Mouse (Mus musculus) CH12.LX (cell line): ENCODE data around the gene Ablim2. TPM values are rescaled to one million over a fixed set of nuclear protein-coding genes. Genes with fewer than 3 reads are reported as not detected.

ENCODE experiments used
- DNase-seq: peaks from one replicate; pipeline ENCODE4 v3.0.0-alpha.2; 2013; ENCODE audit errors: extremely low read depth
- H3K27ac ChIP-seq: 2 replicates; pipeline ENCODE4 v1.5.1; 2012; ENCODE audit warnings: low read depth, mild to moderate bottlenecking, control low read depth, moderate library complexity; ENCODE audit not compliant: insufficient read depth
- H3K27me3 ChIP-seq: replicated peaks from 2 replicates; pipeline ENCODE3; 2012; ENCODE audit warnings: inconsistent platforms
- H3K36me3 ChIP-seq, 2 experiments: replicated peaks in 1 of 2; 2 replicates each; pipeline versions ENCODE3 to v1.6.1; 2012; ENCODE audit warnings: inconsistent platforms in 1 of 2, low read length in 1 of 2, mild to moderate bottlenecking in 1 of 2, mixed read lengths in 1 of 2, moderate library complexity in 1 of 2; ENCODE audit not compliant: control insufficient read depth in 1 of 2, insufficient read depth in 1 of 2
- H3K4me1 ChIP-seq, 2 experiments: 2 replicates each; pipeline ENCODE4 v1.6.1; 2012; ENCODE audit warnings: inconsistent platforms in 1 of 2, moderate library complexity in 1 of 2; ENCODE audit not compliant: insufficient read depth in 2 of 2, control insufficient read depth in 1 of 2
- H3K4me2 ChIP-seq: 2 replicates; pipeline ENCODE4 v1.6.1; 2012; ENCODE audit warnings: low read depth, mild to moderate bottlenecking, control low read depth; ENCODE audit not compliant: poor library complexity, insufficient read depth, severe bottlenecking
- H3K4me3 ChIP-seq, 3 experiments: fragments of 150-350 bp in 1 of 3; sonication (generic) in 1 of 3; replicated peaks in 1 of 3; 2 replicates each; pipeline versions ENCODE3 to v1.5.1; 2011 to 2012; ENCODE audit warnings: low read depth in 2 of 3, low read length in 2 of 3, mild to moderate bottlenecking in 2 of 3, moderate library complexity in 2 of 3, control low read depth in 1 of 3, improper control_type of control experiment in 1 of 3, inconsistent platforms in 1 of 3, mixed read lengths in 1 of 3; ENCODE audit not compliant: poor library complexity in 1 of 3
- H3K79me2 ChIP-seq: replicated peaks from 2 replicates; pipeline ENCODE4 v1.6.1; 2012; ENCODE audit warnings: mild to moderate bottlenecking, moderate library complexity; ENCODE audit not compliant: control insufficient read depth, poor library complexity, insufficient read depth, severe bottlenecking; ENCODE audit errors: extremely low read depth
- H3K9ac ChIP-seq: 2 replicates; pipeline ENCODE4 v1.6.1; 2012; ENCODE audit warnings: low read depth, mild to moderate bottlenecking, control low read depth, moderate library complexity; ENCODE audit not compliant: insufficient read depth
- H3K9me3 ChIP-seq: replicated peaks from 2 replicates; pipeline ENCODE3; 2012; ENCODE audit warnings: low read length, inconsistent platforms, mixed read lengths
- BHLHE40 ChIP-seq: IDR thresholded peaks from 2 replicates; pipeline ENCODE4 v1.6.1; 2011; ENCODE audit warnings: mild to moderate bottlenecking, low read depth, low read length, improper control_type of control experiment
- CTCF ChIP-seq, 2 experiments: IDR thresholded peaks in 1 of 2; conservative IDR thresholded peaks in 1 of 2; 2 replicates each; pipeline ENCODE4 v1.5.1; 2011 to 2012; ENCODE audit warnings: low read depth in 2 of 2, low read length in 2 of 2, improper control_type of control experiment in 1 of 2, inconsistent platforms in 1 of 2, mild to moderate bottlenecking in 1 of 2, moderate library complexity in 1 of 2
- ELF1 ChIP-seq: IDR thresholded peaks from 2 replicates; pipeline ENCODE4 v1.6.1; 2014; ENCODE audit warnings: low read depth, mild to moderate bottlenecking, inconsistent platforms, low read length, improper control_type of control experiment
- EP300 ChIP-seq: IDR thresholded peaks from 2 replicates; pipeline ENCODE4 v1.6.1; 2011; ENCODE audit warnings: low read length, improper control_type of control experiment
- ETS1 ChIP-seq: conservative IDR thresholded peaks from 2 replicates; pipeline ENCODE4 v1.6.1; 2012; ENCODE audit warnings: low read depth, mild to moderate bottlenecking, inconsistent platforms, low read length, improper control_type of control experiment, moderate library complexity
- GABPA ChIP-seq: IDR thresholded peaks from 2 replicates; pipeline ENCODE4 v1.6.1; 2012; ENCODE audit warnings: low read depth, low read length, improper control_type of control experiment, inconsistent platforms; ENCODE audit not compliant: insufficient replicate concordance
- HCFC1 ChIP-seq: IDR thresholded peaks from 2 replicates; pipeline ENCODE4 v1.6.1; 2012; ENCODE audit warnings: low read depth, mild to moderate bottlenecking, inconsistent platforms, low read length, improper control_type of control experiment
- IRF4 ChIP-seq: IDR thresholded peaks from 2 replicates; pipeline ENCODE4 v1.6.1; 2014; ENCODE audit warnings: low read depth, mild to moderate bottlenecking, inconsistent platforms, low read length, improper control_type of control experiment
- JUN ChIP-seq: IDR thresholded peaks from 2 replicates; pipeline ENCODE4 v1.6.1; 2011; ENCODE audit warnings: low read depth, mild to moderate bottlenecking, low read length, improper control_type of control experiment, moderate library complexity; ENCODE audit not compliant: insufficient read depth
- JUND ChIP-seq: conservative IDR thresholded peaks from 2 replicates; pipeline ENCODE4 v1.6.1; 2011; ENCODE audit warnings: low read depth, low read length, improper control_type of control experiment
- KAT2A ChIP-seq: IDR thresholded peaks from 2 replicates; pipeline ENCODE4 v1.6.1; 2012; ENCODE audit warnings: low read length, improper control_type of control experiment, inconsistent platforms; ENCODE audit not compliant: insufficient replicate concordance
- MAFK ChIP-seq: IDR thresholded peaks from 2 replicates; pipeline ENCODE4 v1.6.1; 2011; ENCODE audit warnings: low read length, improper control_type of control experiment; ENCODE audit not compliant: insufficient replicate concordance
- MAX ChIP-seq: IDR thresholded peaks from 2 replicates; pipeline ENCODE4 v1.6.1; 2011; ENCODE audit warnings: low read length, improper control_type of control experiment
- MAZ ChIP-seq: IDR thresholded peaks from 2 replicates; pipeline ENCODE4 v1.6.1; 2012; ENCODE audit warnings: low read depth, mild to moderate bottlenecking, inconsistent platforms, low read length, improper control_type of control experiment, moderate library complexity
- MXI1 ChIP-seq: IDR thresholded peaks from 2 replicates; pipeline ENCODE4 v1.6.1; 2011; ENCODE audit warnings: mild to moderate bottlenecking, low read depth, low read length, improper control_type of control experiment
- MYC ChIP-seq: IDR thresholded peaks from 2 replicates; pipeline ENCODE4 v1.6.1; 2011; ENCODE audit warnings: low read depth, mild to moderate bottlenecking, improper control_type of control experiment, low read length
- NELFE ChIP-seq: IDR thresholded peaks from 2 replicates; pipeline ENCODE4 v1.6.1; 2011; ENCODE audit warnings: low read depth, low read length, improper control_type of control experiment
- PAX5 ChIP-seq: IDR thresholded peaks from 2 replicates; pipeline ENCODE4 v1.6.1; 2012; ENCODE audit warnings: low read length, inconsistent platforms, mixed read lengths
- POLR2A ChIP-seq: IDR thresholded peaks from 2 replicates; pipeline ENCODE4 v1.6.1; 2011; ENCODE audit warnings: low read depth, mild to moderate bottlenecking, improper control_type of control experiment, low read length
- POLR2AphosphoS2 ChIP-seq: IDR thresholded peaks from 2 replicates; pipeline ENCODE4 v1.6.1; 2011; ENCODE audit warnings: low read depth, low read length, improper control_type of control experiment
- RAD21 ChIP-seq: IDR thresholded peaks from 2 replicates; pipeline ENCODE4 v1.6.1; 2011; ENCODE audit warnings: low read depth, mild to moderate bottlenecking, low read length, improper control_type of control experiment, moderate library complexity
- RCOR1 ChIP-seq: conservative IDR thresholded peaks from 2 replicates; pipeline ENCODE4 v1.6.1; 2012; ENCODE audit warnings: low read depth, mild to moderate bottlenecking, inconsistent platforms, low read length, improper control_type of control experiment
- SIN3A ChIP-seq: IDR thresholded peaks from 2 replicates; pipeline ENCODE4 v1.6.1; 2012; ENCODE audit warnings: low read length, improper control_type of control experiment, inconsistent platforms
- SMC3 ChIP-seq: IDR thresholded peaks from 2 replicates; pipeline ENCODE4 v1.6.1; 2011; ENCODE audit warnings: low read depth, low read length, improper control_type of control experiment
- TBP ChIP-seq: conservative IDR thresholded peaks from 2 replicates; pipeline ENCODE4 v1.6.1; 2011; ENCODE audit warnings: low read depth, low read length, improper control_type of control experiment
- TCF12 ChIP-seq: IDR thresholded peaks from 2 replicates; pipeline ENCODE4 v1.6.1; 2014; ENCODE audit warnings: low read depth, mild to moderate bottlenecking, inconsistent platforms, low read length, improper control_type of control experiment
- UBTF ChIP-seq: IDR thresholded peaks from 2 replicates; pipeline ENCODE4 v1.6.1; 2012; ENCODE audit warnings: low read depth, mild to moderate bottlenecking, inconsistent platforms, low read length, improper control_type of control experiment, moderate library complexity
- USF1 ChIP-seq: IDR thresholded peaks from 2 replicates; pipeline ENCODE4 v1.6.1; 2014; ENCODE audit warnings: low read depth, mild to moderate bottlenecking, inconsistent platforms, low read length, improper control_type of control experiment
- USF2 ChIP-seq: conservative IDR thresholded peaks from 2 replicates; pipeline ENCODE4 v1.6.1; 2011; ENCODE audit warnings: low read depth, low read length, improper control_type of control experiment
- ZC3H11A ChIP-seq: IDR thresholded peaks from 2 replicates; pipeline ENCODE4 v1.6.1; 2012; ENCODE audit warnings: low read depth, mild to moderate bottlenecking, inconsistent platforms, low read length, improper control_type of control experiment
- ZKSCAN1 ChIP-seq: IDR thresholded peaks from 2 replicates; pipeline ENCODE4 v1.6.1; 2012; ENCODE audit warnings: low read depth, inconsistent platforms, low read length, improper control_type of control experiment, borderline replicate concordance
- ZMIZ1 ChIP-seq: IDR thresholded peaks from 2 replicates; pipeline ENCODE4 v1.6.1; 2012; ENCODE audit warnings: low read depth, mild to moderate bottlenecking, inconsistent platforms, low read length, improper control_type of control experiment
- dilution Hi-C: fragments of 300-500 bp; cut with MboI; formaldehyde crosslinking; loops from 2 replicates; pipeline ENCODE4 v1.14.3; 2020; ENCODE audit warnings: low sequenced_read_pairs; ENCODE audit not compliant: extremely low pct_unique_long_range_greater_than_20kb, extremely low pct_ligation_motif_present
- in situ Hi-C: fragments of 300-500 bp; cut with MboI; formaldehyde crosslinking; loops from 3 replicates; pipeline ENCODE4 v1.14.3; 2019; ENCODE audit warnings: low sequenced_read_pairs, low pct_ligation_motif_present, low pct_unique_long_range_greater_than_20kb, mixed read lengths
- polyA plus RNA-seq: library from polyadenylated mRNA; unstranded; fragments of >175 nt; gene quantifications from 2 replicates; pipeline ENCODE4 v1.2.1, GENCODE M21; 2012; ENCODE audit warnings: low read depth; ENCODE audit not compliant: insufficient read length
- total RNA-seq, 2 experiments: library from RNA; depleted of rRNA; stranded (reverse); fragments of 300-350 nt in 1 of 2; fragments of >200 nt in 1 of 2; gene quantifications; 2 replicates each; pipeline ENCODE4 v1.2.3; 2012 to 2014

Gene Ablim2
- total and polyA plus RNA-seq, 3 experiments = 4.4 to 12.2 (median 11.0) TPM

GRCm38 (mm10) chr5:35745406-35745805 is 12.3 kb upstream of the Ablim2 start:
- no peak for DNase-seq
- Histone ChIP-seq H3K9ac (no peak overlapping the region), H3K4me2 (no peak overlapping the region)
- TF ChIP-seq MXI1 = no peak
- TF ChIP-seq ELF1 = no peak
- TF ChIP-seq MAZ = no peak
- TF ChIP-seq ZKSCAN1 = no peak
- no peak for TF ChIP-seq UBTF
- no peak for TF ChIP-seq MYC
- TF ChIP-seq RCOR1 = no peak
- no peak for TF ChIP-seq RAD21
- TF ChIP-seq JUN = no peak
- TF ChIP-seq USF1 = no peak
- no peak for TF ChIP-seq JUND
- TF ChIP-seq ZC3H11A = no peak
- TF ChIP-seq SIN3A = no peak
- TF ChIP-seq, all 38 proteins: peak for 0
- no peak overlapping the region for H3K4me3 ChIP-seq
- no peak overlapping the region for H3K27ac ChIP-seq
- no peaks in the 10 kb centered on the region for H3K79me2 ChIP-seq
- dilution Hi-C loops (no loop called here), in situ Hi-C loops (no loop called here)
- H3K27me3 ChIP-seq = peaks cover 9% of the 10 kb centered on the region
- H3K4me1 ChIP-seq = peaks cover 0 to 18% of the 10 kb centered on the region in 2 experiments; a peak in 2 of 4 replicates
- H3K9me3 ChIP-seq = no peaks in the 10 kb centered on the region
- H3K36me3 ChIP-seq = no peaks in the 10 kb centered on the region

- Histone ChIP-seq H3K4me1 (peaks cover 0 to 13% of the 10 kb centered on the region in 2 experiments; a peak in 2 of 4 replicates), H3K9me3 (no peaks in the 10 kb centered on the region), H3K4me3 (no peak overlapping the region), H3K36me3 (no peaks in the 10 kb centered on the region), H3K4me2 (no peak overlapping the region), H3K79me2 (no peaks in the 10 kb centered on the region), H3K27ac (no peak overlapping the region), H3K27me3 (peaks cover 9% of the 10 kb centered on the region), H3K9ac (no peak overlapping the region)
- dilution Hi-C loops = no loop called here
- peak; percentile 62 for DNase-seq
- no peak; the same call in 1 of the 2 replicates for TF ChIP-seq IRF4
- no peak for TF ChIP-seq KAT2A
- TF ChIP-seq MYC = peak; percentile 48; the same call in 1 of the 2 replicates
- TF ChIP-seq USF2 = no peak
- peak; percentile 32; the same call in 1 of the 2 replicates for TF ChIP-seq NELFE
- peak; percentile 63 for TF ChIP-seq MAX
- TF ChIP-seq JUND = 0 out of 2 replicates have a peak, but pooled peaks have one; percentile 19
- TF ChIP-seq MAZ = no peak
- TF ChIP-seq ZMIZ1 = no peak
- TF ChIP-seq ZC3H11A = peak; percentile 49; the same call in 1 of the 2 replicates
- no peak for TF ChIP-seq TBP
- TF ChIP-seq HCFC1 = no peak
- 0 out of 2 replicates have a peak, but pooled peaks have one; percentile 25 for TF ChIP-seq TCF12
- no peak for TF ChIP-seq GABPA
- TF ChIP-seq POLR2AphosphoS2 = no peak
- no peak for TF ChIP-seq PAX5
- TF ChIP-seq SMC3 = peak; percentile 89
- no peak for TF ChIP-seq POLR2A
- no peak for TF ChIP-seq EP300
- no peak for TF ChIP-seq BHLHE40
- peak; percentile 63 for TF ChIP-seq RAD21
- TF ChIP-seq ETS1 = no peak
- peak; percentile 25; the same call in 1 of the 2 replicates for TF ChIP-seq MAFK
- no peak for TF ChIP-seq RCOR1
- no peak for TF ChIP-seq ZKSCAN1
- peak; percentile 92 to 98 for TF ChIP-seq CTCF (conservative IDR thresholded peaks at IDR 0.05 in 1 of 2, IDR thresholded peaks at IDR 0.05 in 1 of 2; ENCODE audit: low read depth in 2 of 2, low read length in 2 of 2)
- in situ Hi-C loops = no loop called here
Measured at GRCm38 (mm10) chr5:35746910-35747309, 10.8 kb upstream of the Ablim2 start.
